Mouse (Mus musculus): ENCODE data around the gene Nelfa. TPM values are rescaled to one million over a fixed set of nuclear protein-coding genes. Genes with fewer than 3 reads are reported as not detected.
A peak's percentile ranks its signal among the peaks of the same experiment; 100 is the strongest.
"Not testable (repeated sequence)": the region's sequence is repeated elsewhere in the genome, so short reads cannot be mapped to it uniquely, and the experiment has no call there.

The Nelfa gene
- 47.0 and 48.9 TPM in 2 replicates for polyA plus RNA-seq (2015; fragmentation: Nextera tagmentation; extraction: Ambion mirVana)

DNA sequence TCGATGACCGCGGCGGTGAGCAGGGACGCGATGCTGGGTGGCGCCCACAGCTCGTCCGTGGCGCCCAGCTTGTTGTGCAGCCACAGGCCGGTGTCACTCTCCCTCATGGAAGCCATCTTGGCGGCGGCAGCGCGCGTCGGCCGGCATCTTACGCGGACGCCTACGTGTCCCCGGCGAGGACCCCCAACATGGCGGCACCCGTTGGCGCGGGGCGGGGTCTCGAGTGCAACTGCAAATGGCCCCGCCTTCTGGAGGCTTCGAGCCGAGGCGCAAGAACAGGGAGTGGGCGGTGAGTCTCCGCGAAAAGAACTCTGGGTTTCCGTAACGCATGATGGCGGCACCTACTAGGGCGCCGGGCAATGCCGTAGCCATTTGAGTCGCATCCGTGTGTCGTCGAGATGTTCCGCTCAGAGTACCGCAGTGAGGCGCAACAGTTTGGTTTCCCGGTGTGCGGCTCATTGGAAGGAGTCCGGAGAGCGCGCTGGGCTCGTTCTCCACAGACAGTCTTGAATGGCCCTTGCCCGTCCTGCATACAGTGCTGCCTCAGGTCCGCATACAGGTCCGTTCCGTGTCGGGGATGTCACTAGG is at the start of gene Nelfa:
Gene Nelfa (minus strand): TSS at position 294 of the 588 bp plus-strand sequence.
- Histone ChIP-seq H3K4me2 (peak within 1 kb of the TSS; percentile 55), H3K4me3 (replicated peaks) (peak within 1 kb of the TSS; percentile 70), H3K9me3 (no peaks in the 10 kb centered on the region), H3K27me3 (replicated peaks) (no peaks in the 10 kb centered on the region), H3K36me3 (peaks cover 3% of the 10 kb centered on the region; the same call in 1 of the 2 replicates), H3K27ac (peak within 1 kb of the TSS; percentile 91), H3K4me1 (peaks cover 6% of the 10 kb centered on the region; the same call in 1 of the 2 replicates), H3K9ac (peak within 1 kb of the TSS; percentile 66)
- ATAC-seq (ENCODE audit: insufficient read depth, low FRiP score, low read depth): peak; percentile 97
- WGBS: under 1% methylated on average over 61 of the region's 61 CpGs

DNA sequence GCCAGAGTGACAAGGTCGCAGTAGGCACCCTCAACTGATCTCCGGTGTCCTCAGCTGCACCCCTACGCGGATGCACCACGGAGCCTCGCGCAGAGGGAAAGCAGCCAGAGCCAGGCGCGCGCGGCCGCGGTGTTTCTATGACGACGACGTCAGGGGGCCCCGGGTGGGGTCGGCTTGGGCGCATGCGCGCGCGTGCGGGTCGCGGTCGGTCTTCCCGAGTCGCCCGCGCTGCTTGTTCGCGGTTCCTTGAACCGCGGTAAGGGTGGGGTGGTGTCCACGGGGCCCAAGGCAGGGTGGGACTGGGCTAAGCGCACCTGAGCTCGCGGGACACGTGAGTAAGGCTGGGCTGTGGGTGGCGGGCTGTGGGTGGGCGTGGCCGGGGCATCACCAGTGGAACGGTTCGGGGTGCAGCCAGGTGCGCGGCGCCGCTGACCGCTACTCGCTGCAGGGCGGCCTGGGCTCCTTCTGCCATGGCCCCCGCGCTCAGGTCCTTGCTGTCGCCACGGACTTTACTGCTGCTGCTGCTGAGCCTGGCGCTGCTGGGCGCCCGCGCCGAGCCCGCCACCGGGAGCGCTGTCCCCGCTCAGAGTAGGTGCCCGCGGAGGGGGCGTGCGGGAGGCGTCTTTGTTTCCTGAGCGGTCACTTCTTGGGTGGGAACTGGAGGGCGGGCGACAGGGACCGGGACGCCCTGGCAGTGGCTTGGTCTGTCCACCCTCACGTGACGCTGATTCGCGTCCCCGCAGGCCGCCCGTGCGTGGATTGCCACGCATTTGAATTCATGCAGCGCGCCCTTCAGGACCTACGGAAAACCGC is 47.3 kb upstream of the Nelfa start, which contains the start of gene Gm1673:
Gene Gm1673 (plus strand): TSS at position 125 of the 813 bp plus-strand sequence.
- Histone ChIP-seq H3K9me3 (no peaks in the 10 kb centered on the region), H3K36me3 (no peaks in the 10 kb centered on the region), H3K4me3 (replicated peaks) (peak within 1 kb of the TSS; percentile 85), H3K4me2 (peak within 1 kb of the TSS; percentile 95), H3K27me3 (replicated peaks) (no peaks in the 10 kb centered on the region; the same call in 1 of the 2 replicates), H3K27ac (peak within 1 kb of the TSS; percentile 48; the same call in 1 of the 2 replicates), H3K4me1 (peaks cover 12% of the 10 kb centered on the region), H3K9ac (peak within 1 kb of the TSS; percentile 54)
- WGBS: under 1% methylated on average over 85 of the region's 88 CpGs
- ATAC-seq (ENCODE audit: insufficient read depth, low FRiP score, low read depth): peak; percentile 75

DNA sequence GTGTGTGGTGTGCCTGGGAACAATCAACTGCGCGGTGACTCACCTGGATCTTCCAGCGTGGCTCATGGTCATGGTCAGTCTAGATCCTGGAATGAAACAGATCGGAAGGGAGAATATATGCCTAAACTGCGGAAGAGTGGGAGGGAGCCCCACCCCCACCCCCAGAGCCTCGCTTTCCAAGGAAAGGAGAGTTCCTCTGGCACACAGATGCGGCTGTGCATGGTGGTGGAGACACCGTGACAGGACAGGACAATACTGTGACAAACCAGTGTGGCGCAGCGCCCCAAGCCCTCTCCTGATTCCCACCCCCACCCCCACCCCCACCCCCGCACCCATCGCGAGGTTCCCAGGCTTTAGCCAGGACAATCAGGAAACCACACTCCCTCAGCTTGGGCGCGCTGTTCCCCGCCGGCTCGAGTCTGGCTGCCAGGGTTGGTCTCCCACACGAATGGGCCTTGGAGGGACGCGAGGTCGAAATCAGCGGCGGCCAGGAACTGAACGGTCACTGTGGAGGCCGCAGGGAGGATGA is 46.6 kb upstream of the Nelfa start:
- H3K27ac ChIP-seq: peak overlapping the region; percentile 48; the same call in 1 of the 2 replicates
- H3K9ac ChIP-seq: peak overlapping the region; percentile 54
- H3K4me2 ChIP-seq: peak overlapping the region; percentile 95
- peak overlapping the region; percentile 85 for H3K4me3 ChIP-seq (replicated peaks)
- 4% methylated on average over 26 of the region's 26 CpGs for WGBS
- no peaks in the 10 kb centered on the region for H3K36me3 ChIP-seq
- peaks cover 12% of the 10 kb centered on the region for H3K4me1 ChIP-seq
- no peaks in the 10 kb centered on the region for H3K9me3 ChIP-seq
- ATAC-seq (ENCODE audit: insufficient read depth, low FRiP score, low read depth): 0 out of 2 replicates have a peak, but pooled peaks have one; percentile 4
- H3K27me3 ChIP-seq (replicated peaks): no peaks in the 10 kb centered on the region; the same call in 1 of the 2 replicates

DNA sequence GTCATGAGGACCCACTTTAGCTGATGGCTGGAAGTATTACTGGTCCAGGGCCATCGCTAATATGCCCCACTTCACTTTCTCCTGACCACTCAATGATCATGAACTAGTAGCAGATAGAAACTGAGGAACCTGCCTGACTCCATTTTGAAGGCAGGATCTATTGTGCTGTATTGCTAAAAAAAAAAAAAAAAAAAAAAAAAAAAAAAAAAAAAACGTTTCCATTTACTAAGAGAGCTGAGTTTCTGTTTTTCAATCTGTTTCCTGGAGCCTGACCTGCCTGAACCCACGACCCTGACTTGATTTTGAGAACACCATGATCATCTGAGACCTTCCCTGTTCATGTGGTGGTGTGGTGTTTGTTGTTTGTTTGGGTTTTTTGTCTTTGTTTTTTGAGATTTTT is 40.1 kb upstream of the Nelfa start:
- Histone ChIP-seq H3K4me3 (replicated peaks) (no peak overlapping the region), H3K9me3 (no peaks in the 10 kb centered on the region), H3K36me3 (no peaks in the 10 kb centered on the region), H3K9ac (no peak overlapping the region), H3K4me2 (no peak overlapping the region), H3K27me3 (replicated peaks) (no peaks in the 10 kb centered on the region), H3K4me1 (no peaks in the 10 kb centered on the region), H3K27ac (no peak overlapping the region)
- ATAC-seq (ENCODE audit: insufficient read depth, low FRiP score, low read depth): no peak
- 41% methylated on average over 3 of the region's 3 CpGs for WGBS

DNA sequence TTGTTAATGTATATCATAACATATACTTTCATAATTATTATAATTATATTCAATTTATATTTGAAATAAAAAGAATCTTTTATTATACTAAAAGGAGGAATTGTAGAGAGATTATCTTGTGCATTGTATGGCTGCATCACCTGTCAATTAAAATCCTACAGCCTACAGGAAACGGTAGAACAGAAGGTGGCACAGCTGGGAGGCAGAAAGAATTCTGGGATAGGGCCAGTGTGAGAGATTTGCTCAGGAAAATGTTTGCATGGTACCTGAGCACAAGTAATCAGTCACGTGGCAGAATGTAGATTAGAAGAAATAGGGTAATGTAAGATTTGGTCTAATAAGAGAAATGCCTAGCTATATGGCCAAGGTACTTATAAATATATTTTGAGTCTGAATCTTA is 38.5 kb upstream of the Nelfa start:
- H3K9me3 ChIP-seq: no peaks in the 10 kb centered on the region
- WGBS: 55% methylated on average over 2 of the region's 2 CpGs

DNA sequence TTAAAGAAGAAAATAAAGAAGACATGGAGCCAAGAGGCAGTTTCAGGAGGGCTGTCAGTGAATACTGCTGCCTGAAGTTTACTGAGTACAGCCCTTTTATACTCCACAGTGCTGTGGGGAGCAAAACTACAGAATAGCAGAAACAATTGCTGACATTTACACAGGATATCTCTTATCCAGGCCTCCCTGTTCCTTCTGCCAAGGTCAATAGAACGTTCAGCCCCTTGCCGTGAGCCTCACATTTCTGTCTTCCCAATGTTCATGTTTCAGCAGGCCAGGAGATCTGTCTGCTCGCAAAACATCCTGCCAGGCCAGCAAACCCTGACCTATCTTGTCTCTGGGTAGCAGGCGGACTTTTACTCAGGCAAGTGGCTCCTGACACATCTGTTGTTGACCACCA is 23.2 kb upstream of the Nelfa start:
- no peaks in the 10 kb centered on the region for H3K9me3 ChIP-seq
- H3K27ac ChIP-seq: no peak overlapping the region
- no peak overlapping the region for H3K4me3 ChIP-seq (replicated peaks)
- no peaks in the 10 kb centered on the region for H3K36me3 ChIP-seq
- no peak overlapping the region for H3K4me2 ChIP-seq
- no peaks in the 10 kb centered on the region for H3K27me3 ChIP-seq (replicated peaks)
- 69% methylated on average over 4 of the region's 4 CpGs for WGBS
- no peak overlapping the region for H3K9ac ChIP-seq
- no peaks in the 10 kb centered on the region for H3K4me1 ChIP-seq
- ATAC-seq (ENCODE audit: insufficient read depth, low FRiP score, low read depth): no peak

More for the DNA sequence above, 38.5 kb upstream of the Nelfa start:
- no peaks in the 10 kb centered on the region for H3K36me3 ChIP-seq
- ATAC-seq (ENCODE audit: insufficient read depth, low FRiP score, low read depth): no peak
- no peaks in the 10 kb centered on the region for H3K4me1 ChIP-seq
- H3K9ac ChIP-seq: no peak overlapping the region
- H3K4me2 ChIP-seq: no peak overlapping the region
- no peak overlapping the region for H3K27ac ChIP-seq
- no peak overlapping the region for H3K4me3 ChIP-seq (replicated peaks)
- H3K27me3 ChIP-seq (replicated peaks): no peaks in the 10 kb centered on the region

DNA sequence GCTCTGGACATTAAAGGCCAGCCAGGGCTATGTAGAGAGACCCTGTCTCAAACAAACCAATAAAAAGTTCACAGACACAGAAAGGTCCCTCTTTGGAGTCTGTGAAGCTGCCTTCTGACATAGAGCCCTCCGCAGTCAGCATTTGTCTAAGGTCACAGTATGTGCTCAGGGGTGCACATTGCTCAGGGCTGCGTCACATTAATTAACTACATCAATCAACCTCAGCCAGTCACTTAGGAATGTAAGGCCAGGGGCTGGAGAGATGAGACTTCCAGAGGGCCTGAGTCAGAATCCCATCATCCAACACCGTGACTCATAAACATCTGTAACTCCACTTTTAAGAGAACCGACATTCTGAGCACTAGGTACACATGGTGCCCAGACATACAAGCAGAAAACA is 19.7 kb upstream of the Nelfa start:
- no peaks in the 10 kb centered on the region for H3K36me3 ChIP-seq
- 52% methylated on average over 4 of the region's 4 CpGs for WGBS
- no peaks in the 10 kb centered on the region for H3K27me3 ChIP-seq (replicated peaks)
- no peak overlapping the region for H3K27ac ChIP-seq
- no peak overlapping the region for H3K9ac ChIP-seq
- no peak for ATAC-seq (ENCODE audit: insufficient read depth, low FRiP score, low read depth)
- H3K4me3 ChIP-seq (replicated peaks): no peak overlapping the region
- H3K9me3 ChIP-seq: no peaks in the 10 kb centered on the region
- H3K4me2 ChIP-seq: no peak overlapping the region
- no peaks in the 10 kb centered on the region for H3K4me1 ChIP-seq

DNA sequence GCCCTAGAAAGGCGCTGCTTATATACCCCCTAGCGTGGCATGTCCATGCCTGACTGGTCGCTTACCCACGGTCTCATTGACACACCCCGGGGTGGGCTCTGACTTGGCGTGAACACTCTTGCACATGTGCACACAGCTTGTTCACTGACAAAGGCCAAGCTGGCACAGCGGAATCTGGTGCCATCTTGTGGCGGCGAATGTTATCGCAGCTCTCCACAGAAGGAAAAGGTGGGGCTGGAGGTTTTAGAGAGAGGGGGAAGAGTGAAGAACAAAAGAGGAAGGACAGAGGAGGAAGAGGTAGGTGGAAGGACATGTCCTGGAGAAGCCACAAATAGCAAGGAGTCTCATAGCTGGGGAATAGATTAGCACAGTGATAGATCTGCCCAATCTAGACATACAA is 18.1 kb upstream of the Nelfa start:
- Histone ChIP-seq H3K4me1 (no peaks in the 10 kb centered on the region), H3K4me3 (replicated peaks) (no peak overlapping the region), H3K9me3 (no peaks in the 10 kb centered on the region), H3K9ac (no peak overlapping the region), H3K4me2 (no peak overlapping the region), H3K27me3 (replicated peaks) (no peaks in the 10 kb centered on the region), H3K27ac (no peak overlapping the region), H3K36me3 (no peaks in the 10 kb centered on the region)
- 46% methylated on average over 10 of the region's 10 CpGs for WGBS
- ATAC-seq (ENCODE audit: insufficient read depth, low FRiP score, low read depth): no peak

DNA sequence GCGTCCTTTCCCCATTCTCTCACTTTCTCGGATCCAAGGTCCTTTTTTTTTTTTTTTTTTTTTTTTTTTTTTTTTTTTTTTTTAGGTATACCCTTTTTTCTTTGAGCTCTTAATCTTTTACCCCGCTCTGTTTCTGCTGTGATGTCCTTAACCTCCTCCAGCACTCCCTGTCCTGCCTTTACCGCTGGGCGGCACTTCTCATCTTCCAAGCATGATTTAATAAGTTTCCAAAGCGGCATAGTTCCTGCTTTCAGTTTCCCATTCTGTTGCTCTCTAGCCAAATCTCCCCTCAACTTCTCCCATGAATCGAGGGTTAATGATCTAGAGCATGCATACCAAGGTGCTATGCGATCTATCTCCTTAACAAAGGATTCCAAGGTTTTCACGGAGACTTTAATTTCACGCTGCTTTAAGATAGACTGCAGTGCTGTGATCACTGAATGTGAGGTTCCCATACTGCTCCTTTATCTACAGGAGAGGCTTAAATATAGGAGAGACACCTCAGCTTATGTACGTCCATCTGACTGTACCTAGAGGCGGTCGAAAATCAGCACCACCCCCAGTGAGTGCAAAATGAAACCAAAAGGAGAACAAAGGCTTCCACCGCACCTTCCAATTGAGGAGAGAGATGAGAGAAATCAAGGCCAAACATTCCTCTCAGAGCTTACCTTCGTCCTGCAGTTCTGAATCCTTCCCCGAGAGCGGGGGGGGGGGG is 17.4 kb upstream of the Nelfa start:
- no peak overlapping the region for H3K4me2 ChIP-seq
- no peak overlapping the region for H3K9ac ChIP-seq
- H3K9me3 ChIP-seq: no peaks in the 10 kb centered on the region
- H3K27me3 ChIP-seq (replicated peaks): no peaks in the 10 kb centered on the region
- 84% methylated on average over 17 of the region's 17 CpGs for WGBS
- no peaks in the 10 kb centered on the region for H3K4me1 ChIP-seq
- no peak overlapping the region for H3K4me3 ChIP-seq (replicated peaks)
- no peaks in the 10 kb centered on the region for H3K36me3 ChIP-seq
- no peak overlapping the region for H3K27ac ChIP-seq
- no peak for ATAC-seq (ENCODE audit: insufficient read depth, low FRiP score, low read depth)

DNA sequence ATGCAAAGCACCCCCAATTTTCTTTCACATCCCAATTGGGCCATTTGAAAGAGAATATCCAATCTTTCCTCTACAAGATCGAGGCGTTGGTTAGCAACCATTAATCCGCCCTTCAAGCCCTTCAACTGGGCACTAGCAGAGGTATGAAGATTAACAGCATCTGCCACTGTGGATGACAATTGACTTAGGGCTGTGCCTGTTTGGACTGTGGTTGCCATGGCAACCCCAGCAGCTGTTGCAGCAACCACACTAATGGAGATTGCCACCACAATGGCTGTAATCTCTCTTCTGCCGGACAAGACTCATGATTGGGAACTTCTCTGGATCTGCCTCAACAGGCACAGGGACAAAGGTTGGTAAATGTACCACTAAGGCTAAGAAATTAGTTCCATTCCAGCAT is 12.1 kb upstream of the Nelfa start:
- peaks cover 4% of the 10 kb centered on the region; the same call in 1 of the 2 replicates for H3K9me3 ChIP-seq
- H3K4me3 ChIP-seq (replicated peaks): no peak overlapping the region
- H3K27me3 ChIP-seq (replicated peaks): no peaks in the 10 kb centered on the region
- WGBS: 85% methylated on average over 4 of the region's 4 CpGs
- no peaks in the 10 kb centered on the region for H3K36me3 ChIP-seq
- no peak overlapping the region for H3K4me2 ChIP-seq
- no peaks in the 10 kb centered on the region for H3K4me1 ChIP-seq
- no peak overlapping the region for H3K9ac ChIP-seq
- no peak for ATAC-seq (ENCODE audit: insufficient read depth, low FRiP score, low read depth)
- no peak overlapping the region for H3K27ac ChIP-seq

DNA sequence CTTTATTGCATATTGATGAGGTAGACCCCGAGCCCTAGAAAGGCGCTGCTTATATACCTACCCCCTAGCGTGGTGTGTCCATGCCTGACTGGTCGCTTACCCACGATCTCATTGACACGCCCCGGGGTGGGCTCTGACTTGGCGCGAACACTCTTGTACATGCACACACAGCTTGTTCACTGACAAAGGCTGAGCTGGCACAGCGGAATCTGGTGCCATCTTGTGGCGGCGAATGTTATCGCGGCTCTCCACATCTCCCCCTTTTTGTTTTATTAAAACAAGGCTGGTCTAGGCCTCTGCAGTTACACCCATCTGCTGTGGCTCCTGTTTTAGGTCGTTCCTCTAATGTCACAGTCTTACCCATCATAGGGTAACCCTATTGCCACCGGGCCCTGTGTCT is 10.8 kb upstream of the Nelfa start:
- H3K9ac ChIP-seq; H3K4me3 ChIP-seq (replicated peaks); H3K9me3 ChIP-seq; ATAC-seq (ENCODE audit: insufficient read depth, low FRiP score, low read depth); H3K4me1 ChIP-seq; H3K27ac ChIP-seq; H3K36me3 ChIP-seq; H3K27me3 ChIP-seq (replicated peaks); H3K4me2 ChIP-seq: not testable (repeated sequence)
- WGBS: 84% methylated on average over 16 of the region's 16 CpGs

All from stomach, embryonic 15.5 days (tissue).